Mouse (Mus musculus) liver, embryonic 12.5 days (tissue): ENCODE data around the gene Flt3l. TPM values are rescaled to one million over a fixed set of nuclear protein-coding genes. Genes with fewer than 3 reads are reported as not detected.
"Not testable (repeated sequence)": the region's sequence is repeated elsewhere in the genome, so short reads cannot be mapped to it uniquely, and the experiment has no call there.

Experiments used
- ATAC-seq: fragments of 200-750 bp; cut with Nextera tagmentation; 2 replicates; pipeline ENCODE4 v1.8.0; 2017; ENCODE audit warnings: moderate number of reproducible peaks, mild to moderate bottlenecking, moderate library complexity
- H3K27ac ChIP-seq: fragments of 300-500 bp; sonication (generic); 2 replicates; pipeline ENCODE4 v1.5.1; 2016; ENCODE audit warnings: mild to moderate bottlenecking
- H3K27me3 ChIP-seq: fragments of 300-500 bp; sonication (generic); replicated peaks from 2 replicates; pipeline ENCODE4 v1.6.1; 2016; ENCODE audit warnings: mild to moderate bottlenecking, moderate library complexity
- H3K36me3 ChIP-seq: fragments of 300-500 bp; sonication (generic); 2 replicates; pipeline ENCODE4 v1.6.1; 2016; ENCODE audit warnings: mild to moderate bottlenecking, moderate library complexity
- H3K4me1 ChIP-seq: fragments of 300-500 bp; sonication (generic); 2 replicates; pipeline ENCODE4 v1.6.1; 2016
- H3K4me2 ChIP-seq: fragments of 300-500 bp; sonication (generic); 2 replicates; pipeline ENCODE4 v1.6.1; 2016; ENCODE audit warnings: mild to moderate bottlenecking, moderate library complexity
- H3K4me3 ChIP-seq: fragments of 300-500 bp; sonication (generic); 2 replicates; pipeline ENCODE4 v1.5.1; 2016; ENCODE audit warnings: mild to moderate bottlenecking, moderate library complexity
- H3K9ac ChIP-seq: fragments of 300-500 bp; sonication (generic); 2 replicates; pipeline ENCODE4 v1.6.1; 2016; ENCODE audit warnings: mild to moderate bottlenecking, moderate library complexity
- H3K9me3 ChIP-seq: fragments of 300-500 bp; sonication (generic); replicated peaks from 2 replicates; pipeline ENCODE4 v1.6.1; 2016; ENCODE audit warnings: mild to moderate bottlenecking, moderate library complexity
- WGBS: fragments of 180-500 bp; shearing (Covaris S2); methylation state at CpG from one replicate; pipeline ENCODE4 v1.1.7; 2016; ENCODE audit not compliant: insufficient replicate concordance; 5-methylcytosine and 5-hydroxymethylcytosine counted together
- polyA plus RNA-seq: library from polyadenylated mRNA; unstranded; fragments of >200 nt; fragmentation: Nextera tagmentation; extraction: Ambion mirVana; gene quantifications from 2 replicates; pipeline ENCODE4 v1.2.1, GENCODE M21; 2016

Gene Flt3l
- polyA plus RNA-seq, 1 experiment from 2014 or later: 5.7 TPM

GRCm38 (mm10) chr7:45118336-45118735 is 17.9 kb downstream of the Flt3l start:
- Histone ChIP-seq H3K36me3 (peaks cover 51% of the 10 kb centered on the region), H3K9me3 (no peaks in the 10 kb centered on the region), H3K27ac (peak overlapping the region; percentile 12; the same call in 1 of the 2 replicates), H3K27me3 (no peaks in the 10 kb centered on the region), H3K9ac (no peak overlapping the region), H3K4me2 (no peak overlapping the region), H3K4me3 (no peak overlapping the region), H3K4me1 (peaks cover 73% of the 10 kb centered on the region)
- ATAC-seq: no peak
- WGBS: 58% methylated on average over 6 of the region's 6 CpGs

GRCm38 (mm10) chr7:45117566-45117965 is 18.7 kb downstream of the Flt3l start:
- Histone ChIP-seq H3K36me3 (peaks cover 44% of the 10 kb centered on the region), H3K9ac (peak overlapping the region; percentile 15; the same call in 1 of the 2 replicates), H3K4me2 (no peak overlapping the region), H3K4me1 (peaks cover 73% of the 10 kb centered on the region), H3K27me3 (no peaks in the 10 kb centered on the region), H3K4me3 (no peak overlapping the region), H3K9me3 (no peaks in the 10 kb centered on the region), H3K27ac (peak overlapping the region; percentile 12; the same call in 1 of the 2 replicates)
- no peak for ATAC-seq
- 62% methylated on average over 8 of the region's 8 CpGs for WGBS

- H3K4me2 ChIP-seq: peak overlapping the region; percentile 7; the same call in 1 of the 2 replicates
- peak; percentile 65; the same call in 1 of the 2 replicates for ATAC-seq
- 0 out of 2 replicates have a peak overlapping the region, but pooled peaks have one; percentile 35 for H3K9ac ChIP-seq
- 0 out of 2 replicates have a peak, but pooled peaks cover 6% of the 10 kb centered on the region for H3K36me3 ChIP-seq
- WGBS: 18% methylated on average over 2 of the region's 2 CpGs
- no peaks in the 10 kb centered on the region for H3K27me3 ChIP-seq
- H3K27ac ChIP-seq: no peak overlapping the region
- no peak overlapping the region for H3K4me3 ChIP-seq
- H3K4me1 ChIP-seq: peaks cover 48% of the 10 kb centered on the region
- no peaks in the 10 kb centered on the region for H3K9me3 ChIP-seq
These were observed 22.8 kb downstream of the Flt3l start for GRCm38 (mm10) chr7:45113476-45113875.

DNA sequence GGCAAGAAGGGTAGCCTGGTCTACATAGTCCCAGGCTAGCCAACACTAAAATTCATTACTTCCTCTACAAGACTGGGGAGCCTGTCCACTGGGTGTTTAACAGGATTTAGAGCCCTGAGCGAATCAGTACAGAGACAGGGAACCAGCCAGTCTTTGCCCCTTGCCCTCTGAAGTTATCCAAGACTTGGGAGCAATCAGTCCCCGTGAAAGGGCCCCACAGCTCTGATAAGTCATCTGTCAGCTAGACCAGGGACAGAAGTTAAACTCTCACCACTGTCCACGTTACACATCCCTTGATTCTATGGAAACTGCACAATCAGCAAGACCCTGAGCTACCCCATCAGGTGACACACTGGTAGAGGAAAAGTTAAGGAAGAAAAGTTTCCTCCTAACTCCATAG is 23.7 kb downstream of the Flt3l start:
- no peak overlapping the region for H3K4me2 ChIP-seq
- WGBS: 26% methylated on average over 3 of the region's 3 CpGs
- H3K9ac ChIP-seq: no peak overlapping the region
- H3K27me3 ChIP-seq: no peaks in the 10 kb centered on the region
- no peak overlapping the region for H3K27ac ChIP-seq
- H3K4me1 ChIP-seq: peaks cover 39% of the 10 kb centered on the region
- no peak overlapping the region for H3K4me3 ChIP-seq
- H3K36me3 ChIP-seq: no peaks in the 10 kb centered on the region
- no peaks in the 10 kb centered on the region for H3K9me3 ChIP-seq
- peak; percentile 28; the same call in 1 of the 2 replicates for ATAC-seq

DNA sequence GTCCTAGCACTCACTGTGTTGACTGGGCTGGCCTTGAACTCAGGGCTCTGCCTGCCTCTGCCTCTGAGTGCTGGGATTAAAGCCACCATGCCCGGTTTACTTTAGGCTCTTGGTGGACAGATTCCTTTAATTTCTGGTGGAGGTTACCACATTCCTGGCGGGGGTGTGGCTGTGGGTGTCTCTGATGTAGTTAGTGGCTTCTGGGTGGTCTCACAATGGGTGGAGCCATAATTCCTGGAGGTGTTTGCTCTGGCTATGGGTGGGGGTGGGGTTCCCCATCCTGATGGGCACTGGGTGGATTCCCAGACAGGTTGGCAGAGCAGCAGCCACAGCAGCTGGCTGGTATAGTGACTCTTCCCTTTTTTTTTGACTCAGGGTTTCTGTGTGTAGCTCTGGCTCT is 24.3 kb downstream of the Flt3l start:
- peaks cover 37% of the 10 kb centered on the region for H3K4me1 ChIP-seq
- no peak for ATAC-seq
- WGBS: 49% methylated on average over 2 of the region's 2 CpGs
- H3K4me2 ChIP-seq: no peak overlapping the region
- no peaks in the 10 kb centered on the region for H3K9me3 ChIP-seq
- no peak overlapping the region for H3K9ac ChIP-seq
- H3K27ac ChIP-seq: no peak overlapping the region
- H3K27me3 ChIP-seq: no peaks in the 10 kb centered on the region
- no peaks in the 10 kb centered on the region for H3K36me3 ChIP-seq
- no peak overlapping the region for H3K4me3 ChIP-seq

- H3K4me1 ChIP-seq: peaks cover 35% of the 10 kb centered on the region
- not testable (repeated sequence) for ATAC-seq, H3K4me3 ChIP-seq, H3K4me2 ChIP-seq, H3K27me3 ChIP-seq, H3K9me3 ChIP-seq, H3K27ac ChIP-seq, H3K36me3 ChIP-seq, H3K9ac ChIP-seq
- 76% methylated on average over 4 of the region's 4 CpGs for WGBS
These were observed 26.1 kb downstream of the Flt3l start for GRCm38 (mm10) chr7:45110089-45110488.

GRCm38 (mm10) chr7:45107052-45107645 is 29.1 kb downstream of the Flt3l start:
- 20% methylated on average over 5 of the region's 5 CpGs for WGBS
- no peak overlapping the region for H3K27ac ChIP-seq

GRCm38 (mm10) chr7:45106441-45106840 is 29.8 kb downstream of the Flt3l start:
- no peak overlapping the region for H3K4me2 ChIP-seq
- H3K9ac ChIP-seq: no peak overlapping the region
- peaks cover 33% of the 10 kb centered on the region for H3K4me1 ChIP-seq
- H3K27me3 ChIP-seq: no peaks in the 10 kb centered on the region
- no peaks in the 10 kb centered on the region for H3K9me3 ChIP-seq
- WGBS: 63% methylated on average over 6 of the region's 6 CpGs
- no peaks in the 10 kb centered on the region for H3K36me3 ChIP-seq
- ATAC-seq: no peak
- H3K27ac ChIP-seq: no peak overlapping the region
- no peak overlapping the region for H3K4me3 ChIP-seq

More at GRCm38 (mm10) chr7:45107052-45107645, 29.1 kb downstream of the Flt3l start:
- Histone ChIP-seq H3K4me2 (no peak overlapping the region), H3K36me3 (no peaks in the 10 kb centered on the region), H3K27me3 (no peaks in the 10 kb centered on the region), H3K9me3 (no peaks in the 10 kb centered on the region), H3K4me3 (no peak overlapping the region), H3K9ac (no peak overlapping the region), H3K4me1 (peaks cover 31% of the 10 kb centered on the region)
- no peak for ATAC-seq

GRCm38 (mm10) chr7:45105491-45105890 is 30.7 kb downstream of the Flt3l start:
- ATAC-seq: no peak
- WGBS: 69% methylated on average over 8 of the region's 8 CpGs
- H3K9me3 ChIP-seq: no peaks in the 10 kb centered on the region

DNA sequence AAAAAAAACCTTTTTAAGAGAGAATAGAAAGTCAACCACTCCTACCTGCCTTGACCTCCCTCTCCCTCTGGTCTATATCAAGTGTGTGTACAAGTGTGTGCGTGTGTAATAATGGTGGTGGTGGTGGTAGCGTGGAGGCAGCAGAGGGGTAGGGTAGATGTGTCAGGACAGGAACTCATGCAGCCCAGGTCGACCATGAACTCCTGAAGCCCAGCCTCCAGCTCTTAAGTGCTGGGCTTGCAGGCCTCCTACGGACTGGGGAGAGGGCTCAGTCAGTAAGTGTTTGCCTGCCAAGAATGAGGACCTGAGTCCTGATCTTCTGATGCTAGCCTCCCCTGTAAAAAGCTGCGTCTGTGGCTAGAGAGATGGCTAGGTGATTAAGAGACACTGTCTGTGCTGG is 31.3 kb downstream of the Flt3l start:
- Histone ChIP-seq H3K36me3 (no peaks in the 10 kb centered on the region), H3K4me1 (peaks cover 28% of the 10 kb centered on the region), H3K27ac (no peak overlapping the region), H3K27me3 (no peaks in the 10 kb centered on the region), H3K4me3 (no peak overlapping the region), H3K4me2 (no peak overlapping the region), H3K9me3 (no peaks in the 10 kb centered on the region), H3K9ac (no peak overlapping the region)
- no peak for ATAC-seq
- 74% methylated on average over 5 of the region's 5 CpGs for WGBS

More at GRCm38 (mm10) chr7:45105491-45105890, 30.7 kb downstream of the Flt3l start:
- no peak overlapping the region for H3K27ac ChIP-seq
- H3K4me2 ChIP-seq: no peak overlapping the region
- no peak overlapping the region for H3K9ac ChIP-seq
- H3K4me1 ChIP-seq: peaks cover 33% of the 10 kb centered on the region
- H3K27me3 ChIP-seq: no peaks in the 10 kb centered on the region
- H3K36me3 ChIP-seq: no peaks in the 10 kb centered on the region
- H3K4me3 ChIP-seq: no peak overlapping the region

DNA sequence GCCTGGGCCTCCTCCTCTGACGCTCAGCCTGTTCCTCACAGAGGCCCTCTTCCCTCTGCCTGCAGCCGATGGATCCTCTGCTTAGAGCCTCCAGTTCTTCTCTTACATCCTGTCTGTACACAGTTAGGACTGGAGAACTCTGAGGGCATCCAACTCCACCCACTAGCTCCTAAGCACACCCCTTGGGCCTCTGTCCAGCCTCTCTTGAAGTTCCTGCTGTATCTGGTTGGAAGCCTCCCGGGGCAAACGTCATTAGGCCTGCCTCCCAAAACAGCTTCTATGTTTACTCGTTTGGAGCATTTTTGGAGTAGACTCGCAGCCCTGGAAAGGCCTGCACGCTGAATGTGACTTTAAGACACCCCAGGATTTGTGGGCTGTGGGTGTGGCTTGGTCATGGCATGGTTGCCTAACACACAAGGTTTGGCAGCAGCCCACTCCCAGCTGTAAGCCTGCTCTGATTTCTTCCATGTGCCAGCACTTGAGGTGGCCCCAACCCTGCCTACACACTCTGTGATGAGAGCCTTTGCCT is 32.5 kb downstream of the Flt3l start, which contains the start of gene Fcgrt:
Gene Fcgrt (minus strand): TSS at position 200 of the 529 bp plus-strand sequence.
- 49% methylated on average over 7 of the region's 7 CpGs for WGBS
- ATAC-seq: peak; percentile 63
- Histone ChIP-seq H3K4me3 (peak within 1 kb of the TSS; percentile 26; the same call in 1 of the 2 replicates), H3K4me1 (peaks cover 28% of the 10 kb centered on the region), H3K4me2 (peak within 1 kb of the TSS; percentile 50), H3K9me3 (no peaks in the 10 kb centered on the region), H3K36me3 (no peaks in the 10 kb centered on the region; the same call in 1 of the 2 replicates), H3K9ac (0 out of 2 replicates have a peak within 1 kb of the TSS, but pooled peaks have one; percentile 25), H3K27ac (peak within 1 kb of the TSS; percentile 33), H3K27me3 (no peaks in the 10 kb centered on the region)

DNA sequence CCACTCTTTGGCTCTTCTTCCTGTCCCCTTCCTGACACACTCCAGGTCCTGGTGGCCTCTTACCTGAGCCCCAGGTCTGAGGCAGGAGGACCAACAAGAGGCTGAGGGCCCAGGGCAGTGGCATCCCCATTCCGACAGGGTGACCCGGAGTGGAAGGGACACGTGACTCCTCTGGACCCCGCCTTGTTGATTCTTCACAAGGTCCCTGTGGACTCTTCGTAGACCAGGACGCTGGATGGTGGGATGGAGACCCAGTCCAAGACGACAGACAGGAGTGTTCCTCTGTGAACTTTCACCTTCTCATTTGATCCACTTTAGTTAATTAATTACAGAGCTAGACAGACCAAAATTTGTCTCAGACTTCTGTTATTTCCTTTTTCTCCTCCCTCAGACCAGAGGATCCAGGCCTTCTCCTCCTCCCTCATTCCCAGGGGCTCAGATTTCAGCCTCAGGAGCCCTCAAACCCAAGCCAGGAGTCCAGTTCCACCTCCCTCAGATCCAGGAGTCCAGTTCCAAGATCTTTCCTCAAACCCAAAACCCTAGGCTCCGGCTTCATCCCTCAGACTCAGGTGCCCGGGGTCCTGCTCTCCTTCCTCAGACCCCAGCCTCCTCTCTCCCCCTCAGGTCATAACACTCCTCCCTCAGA is 33.2 kb downstream of the Flt3l start:
- Histone ChIP-seq H3K4me1 (peaks cover 28% of the 10 kb centered on the region), H3K27me3 (0 out of 2 replicates have a peak, but pooled peaks cover 3% of the 10 kb centered on the region), H3K4me2 (peak overlapping the region; percentile 50), H3K27ac (peak overlapping the region; percentile 33; the same call in 1 of the 2 replicates), H3K4me3 (peak overlapping the region; percentile 26; the same call in 1 of the 2 replicates), H3K9ac (0 out of 2 replicates have a peak overlapping the region, but pooled peaks have one; percentile 25), H3K9me3 (no peaks in the 10 kb centered on the region), H3K36me3 (no peaks in the 10 kb centered on the region; the same call in 1 of the 2 replicates)
- ATAC-seq: no peak; the same call in 1 of the 2 replicates
- WGBS: 67% methylated on average over 9 of the region's 9 CpGs
